Mouse (Mus musculus): ENCODE data around the gene Kctd20. TPM values are rescaled to one million over a fixed set of nuclear protein-coding genes. Genes with fewer than 3 reads are reported as not detected.

Gene Kctd20
- total RNA-seq, 2 experiments from 2014 or later, result 72.8 to 77.6 TPM

GRCm38 (mm10) chr17:28930392-28931074 is 21.2 kb upstream of the Kctd20 start:
- intact Hi-C loops (cut with DNase I), result no loop called here
- peak; percentile 29 to 52 for DNase-seq (ENCODE audit: low spot score in 2 of 2)

GRCm38 (mm10) chr17:28931436-28932211 is 20.1 kb upstream of the Kctd20 start:
- no peak for DNase-seq (ENCODE audit: low spot score in 2 of 2)
- intact Hi-C loops (cut with DNase I), result no loop called here

GRCm38 (mm10) chr17:28932274-28932673 is 19.5 kb upstream of the Kctd20 start:
- intact Hi-C loops (cut with DNase I), result no loop called here
- DNase-seq (ENCODE audit: low spot score in 2 of 2), result no peak

GRCm38 (mm10) chr17:28934120-28934916 is 17.4 kb upstream of the Kctd20 start:
- DNase-seq (ENCODE audit: low spot score in 2 of 2), result no peak
- intact Hi-C loops (cut with DNase I), result no loop called here

GRCm38 (mm10) chr17:28936133-28936532 is 15.6 kb upstream of the Kctd20 start:
- intact Hi-C loops (cut with DNase I), result no loop called here
- no peak for DNase-seq (ENCODE audit: low spot score in 2 of 2)

- intact Hi-C loops (cut with DNase I), result loop anchor here (1.0 kb wide), 1 partner anchor 12 kb away; no protein-coding TSS in a partner anchor
- no peak for DNase-seq (ENCODE audit: low spot score in 2 of 2)
Measured at GRCm38 (mm10) chr17:28936622-28937345, 15.0 kb upstream of the Kctd20 start.

GRCm38 (mm10) chr17:28940776-28941555 is 10.8 kb upstream of the Kctd20 start:
- no peak for DNase-seq (ENCODE audit: low spot score in 2 of 2)
- intact Hi-C loops (cut with DNase I), result no loop called here

- intact Hi-C loops (cut with DNase I), result no loop called here
Measured at GRCm38 (mm10) chr17:28942101-28942500, 9.6 kb upstream of the Kctd20 start.

GRCm38 (mm10) chr17:28943740-28944139 is 8.0 kb upstream of the Kctd20 start, which contains the start of gene Pxt1:
TSS of gene Pxt1 (minus strand) at chr17:28943840.
- intact Hi-C loops (cut with DNase I), result no loop called here
- no peak for DNase-seq (ENCODE audit: low spot score in 2 of 2)

More at GRCm38 (mm10) chr17:28942101-28942500, 9.6 kb upstream of the Kctd20 start:
- no peak for DNase-seq (ENCODE audit: low spot score in 2 of 2)

GRCm38 (mm10) chr17:28944481-28944880 is 7.3 kb upstream of the Kctd20 start:
- intact Hi-C loops (cut with DNase I), result no loop called here
- no peak for DNase-seq (ENCODE audit: low spot score in 2 of 2)

- intact Hi-C loops (cut with DNase I), result no loop called here
- no peak for DNase-seq (ENCODE audit: low spot score in 2 of 2)
Measured at GRCm38 (mm10) chr17:28947011-28947939, 4.5 kb upstream of the Kctd20 start.

- intact Hi-C loops (cut with DNase I), result loop anchor here (1.0 kb wide), 1 partner anchor 11 kb away; no protein-coding TSS in a partner anchor
- DNase-seq (ENCODE audit: low spot score in 2 of 2), result no peak
Measured at GRCm38 (mm10) chr17:28948661-28949060, 3.1 kb upstream of the Kctd20 start.

- intact Hi-C loops (cut with DNase I), result no loop called here
- DNase-seq (ENCODE audit: low spot score in 2 of 2), result no peak
Measured at GRCm38 (mm10) chr17:28950751-28951150, 999 bp upstream of the Kctd20 start.

GRCm38 (mm10) chr17:28953251-28953650 is 1.5 kb downstream of the Kctd20 start:
- intact Hi-C loops (cut with DNase I), result loop anchor here (2.0 kb wide), 1 partner anchor 80 kb away; the partner anchor contains the start of gene Srsf3
- no peak for DNase-seq (ENCODE audit: low spot score in 2 of 2)

GRCm38 (mm10) chr17:28954416-28954815 is 2.7 kb downstream of the Kctd20 start:
- no peak for DNase-seq (ENCODE audit: low spot score in 2 of 2)
- intact Hi-C loops (cut with DNase I), result no loop called here

- intact Hi-C loops (cut with DNase I), result no loop called here
- DNase-seq (ENCODE audit: low spot score in 2 of 2), result no peak
Measured at GRCm38 (mm10) chr17:28960597-28960996, 8.8 kb downstream of the Kctd20 start.

- no peak for DNase-seq (ENCODE audit: low spot score in 2 of 2)
- intact Hi-C loops (cut with DNase I), result no loop called here
Measured at GRCm38 (mm10) chr17:28961596-28961995, 9.8 kb downstream of the Kctd20 start.
